Mouse (Mus musculus) adrenal gland, adult 2 months (tissue): ENCODE results near the gene Shh. TPM values are rescaled to one million over a fixed set of nuclear protein-coding genes. Genes with fewer than 3 reads are reported as not detected.

Source experiments
- DNase-seq: peaks from one replicate; pipeline ENCODE4 v3.0.0; 2021
- long read RNA-seq: library from polyadenylated mRNA; stranded (forward); transcript quantifications from one replicate; pipeline ENCODE4 v2.0.0, GENCODE M21; 2021
- polyA plus RNA-seq: library from polyadenylated mRNA; depleted of rRNA; stranded (reverse); fragments of >200 nt; gene quantifications from 2 replicates; pipeline ENCODE4 v1.2.3, GENCODE M21; 2012; rRNA removed
- total RNA-seq, 2 experiments: library from RNA; stranded (reverse); gene quantifications; 2 replicates each; pipeline ENCODE4 v1.2.3; 2021

Shh gene
- 10 to 100 TPM; 10.4 to 19.4 TPM for total RNA-seq
- 33.1 and 55.6 TPM in 2 replicates for polyA plus RNA-seq
- long read RNA-seq, transcript Shh-201 (3 exons, 2,847 nt): major isoform, 7 of 10 reads
- long read RNA-seq, partial matches to known transcripts: 0 of 10 reads
- long read RNA-seq, other reads (novel, unspliced or antisense): 3 of 10 reads

GRCm38 (mm10) chr5:28466760-28467306 lies at the start of gene Shh:
Gene Shh (minus strand): TSS chr5:28467256.
- DNase-seq: peak; percentile 53

GRCm38 (mm10) chr5:28500792-28501439 lies 33.9 kb upstream of the Shh start:
- DNase-seq: peak; percentile 23

GRCm38 (mm10) chr5:28498846-28499245 lies 31.8 kb upstream of the Shh start:
- no peak for DNase-seq

GRCm38 (mm10) chr5:28495712-28496650 lies 28.9 kb upstream of the Shh start:
- no peak for DNase-seq

GRCm38 (mm10) chr5:28493550-28493949 lies 26.5 kb upstream of the Shh start:
- DNase-seq: no peak

GRCm38 (mm10) chr5:28482991-28483390 lies 15.9 kb upstream of the Shh start:
- no peak for DNase-seq

GRCm38 (mm10) chr5:28481730-28482129 lies 14.7 kb upstream of the Shh start:
- no peak for DNase-seq

GRCm38 (mm10) chr5:28476389-28477379 lies 9.6 kb upstream of the Shh start:
- no peak for DNase-seq

GRCm38 (mm10) chr5:28473556-28473955 lies 6.5 kb upstream of the Shh start:
- DNase-seq: peak; percentile 40

GRCm38 (mm10) chr5:28469525-28470202 lies 2.6 kb upstream of the Shh start:
- DNase-seq: peak; percentile 86

- DNase-seq: no peak
These were observed 705 bp downstream of the Shh start for GRCm38 (mm10) chr5:28466351-28466750.

- DNase-seq: peak; percentile 22
These were observed 1.5 kb downstream of the Shh start for GRCm38 (mm10) chr5:28465526-28465925.

GRCm38 (mm10) chr5:28465099-28465406 lies 2.0 kb downstream of the Shh start:
- DNase-seq: peak; percentile 78

- DNase-seq: peak; percentile 70
These were observed 2.5 kb downstream of the Shh start for GRCm38 (mm10) chr5:28464361-28465098.

- DNase-seq: no peak
These were observed 3.4 kb downstream of the Shh start for GRCm38 (mm10) chr5:28463656-28464055.

GRCm38 (mm10) chr5:28462741-28463590 lies 4.1 kb downstream of the Shh start:
- DNase-seq: peak; percentile 29

GRCm38 (mm10) chr5:28461376-28461775 lies 5.7 kb downstream of the Shh start:
- no peak for DNase-seq

GRCm38 (mm10) chr5:28460556-28461350 lies 6.3 kb downstream of the Shh start:
- DNase-seq: no peak
